Mouse (Mus musculus): ENCODE results near the gene Thbs3. TPM values are rescaled to one million over a fixed set of nuclear protein-coding genes. Genes with fewer than 3 reads are reported as not detected.
"Not testable (repeated sequence)": the region's sequence is repeated elsewhere in the genome, so short reads cannot be mapped to it uniquely, and the experiment has no call there.

Gene Thbs3
- polyA plus RNA-seq, 1 experiment, result 1.1 TPM

GRCm38 (mm10) chr3:89209731-89210130 lies 5.2 kb upstream of the Thbs3 start:
- Histone ChIP-seq H3K4me1 (ENCODE audit: control insufficient read depth, insufficient read depth, low read length) (peaks cover 45% of the 10 kb centered on the region), H3K4me3 (ENCODE audit: insufficient read depth, low read length) (peak overlapping the region; percentile 1; the same call in 1 of the 2 replicates), H3K27ac (ENCODE audit: insufficient read depth, low read depth, low read length) (peak overlapping the region; percentile 89)
- TF ChIP-seq CTCF (IDR thresholded peaks at IDR 0.05; ENCODE audit: low read depth, low read length) (no peak), POLR2A (IDR thresholded peaks at IDR 0.05; ENCODE audit: borderline replicate concordance, low read depth, low read length) (no peak)

GRCm38 (mm10) chr3:89210162-89210561 lies 4.8 kb upstream of the Thbs3 start:
- H3K4me3 ChIP-seq (ENCODE audit: insufficient read depth, low read length), result peak overlapping the region; percentile 10
- TF ChIP-seq POLR2A (IDR thresholded peaks at IDR 0.05; ENCODE audit: borderline replicate concordance, low read depth, low read length) (no peak), CTCF (IDR thresholded peaks at IDR 0.05; ENCODE audit: low read depth, low read length) (no peak)
- peak overlapping the region; percentile 89 for H3K27ac ChIP-seq (ENCODE audit: insufficient read depth, low read depth, low read length)
- peaks cover 44% of the 10 kb centered on the region for H3K4me1 ChIP-seq (ENCODE audit: control insufficient read depth, insufficient read depth, low read length)

- Histone ChIP-seq H3K4me1 (ENCODE audit: control insufficient read depth, insufficient read depth, low read length) (peaks cover 46% of the 10 kb centered on the region), H3K4me3 (ENCODE audit: insufficient read depth, low read length) (peak overlapping the region; percentile 10; the same call in 1 of the 2 replicates), H3K27ac (ENCODE audit: insufficient read depth, low read depth, low read length) (peak overlapping the region; percentile 89)
- TF ChIP-seq POLR2A (IDR thresholded peaks at IDR 0.05; ENCODE audit: borderline replicate concordance, low read depth, low read length) (no peak), CTCF (IDR thresholded peaks at IDR 0.05; ENCODE audit: low read depth, low read length) (no peak)
Observed at GRCm38 (mm10) chr3:89210731-89211130, 4.2 kb upstream of the Thbs3 start.

GRCm38 (mm10) chr3:89213803-89214530 lies 1.0 kb upstream of the Thbs3 start:
- TF ChIP-seq POLR2A (IDR thresholded peaks at IDR 0.05; ENCODE audit: borderline replicate concordance, low read depth, low read length) (no peak; the same call in 1 of the 2 replicates), CTCF (IDR thresholded peaks at IDR 0.05; ENCODE audit: low read depth, low read length) (no peak)
- H3K4me3 ChIP-seq (ENCODE audit: insufficient read depth, low read length), result peak overlapping the region; percentile 73
- peak overlapping the region; percentile 37 for H3K27ac ChIP-seq (ENCODE audit: insufficient read depth, low read depth, low read length)
- peaks cover 35% of the 10 kb centered on the region for H3K4me1 ChIP-seq (ENCODE audit: control insufficient read depth, insufficient read depth, low read length)

GRCm38 (mm10) chr3:89215853-89216252 lies 873 bp downstream of the Thbs3 start:
- H3K4me1 ChIP-seq (ENCODE audit: control insufficient read depth, insufficient read depth, low read length), result peaks cover 19% of the 10 kb centered on the region
- TF ChIP-seq CTCF (IDR thresholded peaks at IDR 0.05; ENCODE audit: low read depth, low read length) (peak; percentile 86), POLR2A (IDR thresholded peaks at IDR 0.05; ENCODE audit: borderline replicate concordance, low read depth, low read length) (no peak)
- no peak overlapping the region for H3K4me3 ChIP-seq (ENCODE audit: insufficient read depth, low read length)
- H3K27ac ChIP-seq (ENCODE audit: insufficient read depth, low read depth, low read length), result no peak overlapping the region

GRCm38 (mm10) chr3:89216407-89216806 lies 1.4 kb downstream of the Thbs3 start:
- peaks cover 14% of the 10 kb centered on the region for H3K4me1 ChIP-seq (ENCODE audit: control insufficient read depth, insufficient read depth, low read length)
- not testable (repeated sequence) for H3K4me3 ChIP-seq (ENCODE audit: insufficient read depth, low read length); H3K27ac ChIP-seq (ENCODE audit: insufficient read depth, low read depth, low read length)

GRCm38 (mm10) chr3:89218271-89218670 lies 3.3 kb downstream of the Thbs3 start:
- Histone ChIP-seq H3K4me3 (ENCODE audit: insufficient read depth, low read length) (no peak overlapping the region), H3K27ac (ENCODE audit: insufficient read depth, low read depth, low read length) (no peak overlapping the region), H3K4me1 (ENCODE audit: control insufficient read depth, insufficient read depth, low read length) (peaks cover 5% of the 10 kb centered on the region)
- TF ChIP-seq CTCF (IDR thresholded peaks at IDR 0.05; ENCODE audit: low read depth, low read length), result no peak
- TF ChIP-seq POLR2A (IDR thresholded peaks at IDR 0.05; ENCODE audit: borderline replicate concordance, low read depth, low read length), result no peak

- H3K4me3 ChIP-seq (ENCODE audit: insufficient read depth, low read length), result no peak overlapping the region
- H3K4me1 ChIP-seq (ENCODE audit: control insufficient read depth, insufficient read depth, low read length), result peaks cover 3% of the 10 kb centered on the region
- no peak overlapping the region for H3K27ac ChIP-seq (ENCODE audit: insufficient read depth, low read depth, low read length)
- TF ChIP-seq POLR2A (IDR thresholded peaks at IDR 0.05; ENCODE audit: borderline replicate concordance, low read depth, low read length), result no peak
- TF ChIP-seq CTCF (IDR thresholded peaks at IDR 0.05; ENCODE audit: low read depth, low read length), result no peak
Observed at GRCm38 (mm10) chr3:89219546-89219945, 4.6 kb downstream of the Thbs3 start.

- TF ChIP-seq POLR2A (IDR thresholded peaks at IDR 0.05; ENCODE audit: borderline replicate concordance, low read depth, low read length) (no peak), CTCF (IDR thresholded peaks at IDR 0.05; ENCODE audit: low read depth, low read length) (no peak)
Observed at GRCm38 (mm10) chr3:89221167-89221566, 6.2 kb downstream of the Thbs3 start.

GRCm38 (mm10) chr3:89224796-89225195 lies 9.8 kb downstream of the Thbs3 start:
- Histone ChIP-seq H3K4me1 (ENCODE audit: control insufficient read depth, insufficient read depth, low read length) (peaks cover 5% of the 10 kb centered on the region; the same call in 1 of the 2 replicates), H3K27ac (ENCODE audit: insufficient read depth, low read depth, low read length) (no peak overlapping the region), H3K4me3 (ENCODE audit: insufficient read depth, low read length) (no peak overlapping the region)
- TF ChIP-seq POLR2A (IDR thresholded peaks at IDR 0.05; ENCODE audit: borderline replicate concordance, low read depth, low read length), result no peak
- TF ChIP-seq CTCF (IDR thresholded peaks at IDR 0.05; ENCODE audit: low read depth, low read length), result no peak

More at GRCm38 (mm10) chr3:89221167-89221566, 6.2 kb downstream of the Thbs3 start:
- no peaks in the 10 kb centered on the region for H3K4me1 ChIP-seq (ENCODE audit: control insufficient read depth, insufficient read depth, low read length)
- H3K27ac ChIP-seq (ENCODE audit: insufficient read depth, low read depth, low read length), result no peak overlapping the region
- H3K4me3 ChIP-seq (ENCODE audit: insufficient read depth, low read length), result no peak overlapping the region

Measured in bone marrow macrophage, adult 2 months (primary cell).